Mouse (Mus musculus) gastrocnemius, adult 18-20 months (tissue): ENCODE data around the gene Cdca8. TPM values are rescaled to one million over a fixed set of nuclear protein-coding genes. Genes with fewer than 3 reads are reported as not detected.

ENCODE experiments used
- DNase-seq: peaks from one replicate; pipeline ENCODE4 v3.0.0; 2021; ENCODE audit warnings: low spot score
- total RNA-seq, 2 experiments: library from RNA; stranded (reverse); gene quantifications; 2 replicates each; pipeline ENCODE4 v1.2.3; 2021

The Cdca8 gene
- total RNA-seq, 2 experiments from 2014 or later = 0.62 TPM; not detected in 1

- DNase-seq = no peak
Measured at GRCm38 (mm10) chr4:124880599-124880998, 58.5 kb downstream of the Cdca8 start, which contains the start of gene Epha10. Gene Epha10 (plus strand): TSS chr4:124880899.

GRCm38 (mm10) chr4:124872719-124873118 lies 66.4 kb downstream of the Cdca8 start:
- no peak for DNase-seq

Other genes with a start within 250 kb of the Cdca8 start
- gene Utp11, start 245.7 kb downstream of the Cdca8 start, total RNA-seq = 10 to 100 TPM; 18.4 to 22.7 TPM
- 100 to 1,000 TPM; 271 to 315 TPM for gene Fhl3, start 238.6 kb downstream of the Cdca8 start, total RNA-seq
- gene Sf3a3, start 224.5 kb downstream of the Cdca8 start, total RNA-seq = 10 to 100 TPM; 12.7 to 13.9 TPM
- gene Inpp5b, start 197.5 kb downstream of the Cdca8 start, total RNA-seq = 1 to 10 TPM; 7.4 to 8.1 TPM
- 10 to 100 TPM; 11.1 to 12.1 TPM for gene Mtf1, start 137.2 kb downstream of the Cdca8 start, total RNA-seq
- gene Yrdc, start 88.6 kb downstream of the Cdca8 start, total RNA-seq = 10 to 100 TPM; 10.4 to 11.9 TPM
- gene 1110065P20Rik, start 88.1 kb downstream of the Cdca8 start, total RNA-seq = 10 to 100 TPM; 19.7 to 23.0 TPM
- under 1 TPM; 0.23 to 0.52 TPM for gene Maneal, start 77.1 kb downstream of the Cdca8 start, total RNA-seq
- gene Epha10, start 58.4 kb downstream of the Cdca8 start, total RNA-seq = not detected
- gene 9930104L06Rik, start 2.3 kb downstream of the Cdca8 start, total RNA-seq = 1 to 10 TPM; 6.2 to 6.5 TPM
- under 1 TPM; 0.23 to 0.59 TPM for gene Rspo1, start 47.1 kb upstream of the Cdca8 start, total RNA-seq
- 10 to 100 TPM; 30.8 to 31.1 TPM for gene Gnl2, start 77.3 kb upstream of the Cdca8 start, total RNA-seq
- gene Dnali1, start 126.4 kb upstream of the Cdca8 start, total RNA-seq = not detected
- 1 to 10 TPM; 4.8 TPM for gene Snip1, start 127.4 kb upstream of the Cdca8 start, total RNA-seq
- 10 to 100 TPM; 11.6 TPM for gene Meaf6, start 145.8 kb upstream of the Cdca8 start, total RNA-seq
- 1 to 10 TPM; 2.8 to 3.0 TPM for gene Zc3h12a, start 188.5 kb upstream of the Cdca8 start, total RNA-seq